Mouse (Mus musculus) olfactory bulb, adult 2 months (tissue): ENCODE results near the gene Luc7l3. TPM values are rescaled to one million over a fixed set of nuclear protein-coding genes. Genes with fewer than 3 reads are reported as not detected.

Experiments used
- H3K27ac ChIP-seq: fragments of 200-500 bp; 2 replicates; pipeline ENCODE4 v1.5.1; 2012; ENCODE audit warnings: low read depth, low read length; ENCODE audit not compliant: insufficient read depth
- H3K4me1 ChIP-seq: fragments of 200-500 bp; 2 replicates; pipeline ENCODE4 v1.6.1; 2012; ENCODE audit warnings: low read length; ENCODE audit not compliant: control insufficient read depth, insufficient read depth
- H3K4me3 ChIP-seq: fragments of 200-500 bp; 2 replicates; pipeline ENCODE4 v1.5.1; 2012; ENCODE audit warnings: mild to moderate bottlenecking, low read depth, low read length, moderate library complexity; ENCODE audit not compliant: insufficient read depth
- CTCF ChIP-seq: fragments of 200-500 bp; IDR thresholded peaks from 2 replicates; pipeline ENCODE4 v1.5.1; 2012; ENCODE audit warnings: low read depth, mild to moderate bottlenecking, low read length, moderate library complexity; ENCODE audit not compliant: insufficient read depth
- POLR2A ChIP-seq: fragments of 200-500 bp; IDR thresholded peaks from 2 replicates; pipeline ENCODE4 v1.6.1; 2012; ENCODE audit warnings: mild to moderate bottlenecking, low read depth, low read length, moderate library complexity; ENCODE audit not compliant: insufficient read depth
- WGBS: fragments of 180-500 bp; shearing (Covaris S2); methylation state at CpG from one replicate; pipeline ENCODE4 v1.1.7; 2018; 5-methylcytosine and 5-hydroxymethylcytosine counted together
- polyA plus RNA-seq: library from polyadenylated mRNA; stranded (reverse); fragments of >200 nt; gene quantifications from 2 replicates; pipeline ENCODE4 v1.2.4, GENCODE M21; 2012; ENCODE audit warnings: low replicate concordance; ENCODE audit not compliant: missing spikeins, insufficient read depth, insufficient read length

The Luc7l3 gene
- polyA plus RNA-seq, 1 experiment = 287 TPM

GRCm38 (mm10) chr11:94255733-94256132 is 66.1 kb downstream of the Luc7l3 start:
- no peak for TF ChIP-seq POLR2A
- TF ChIP-seq CTCF = no peak
- peaks cover 12% of the 10 kb centered on the region for H3K4me1 ChIP-seq
- 42% methylated on average over 5 of the region's 5 CpGs for WGBS

GRCm38 (mm10) chr11:94253691-94254090 is 68.1 kb downstream of the Luc7l3 start:
- Histone ChIP-seq H3K4me1 (peaks cover 12% of the 10 kb centered on the region), H3K27ac (no peak overlapping the region), H3K4me3 (no peak overlapping the region)
- WGBS = 64% methylated on average over 10 of the region's 10 CpGs
- TF ChIP-seq CTCF = no peak
- TF ChIP-seq POLR2A = no peak

More at GRCm38 (mm10) chr11:94255733-94256132, 66.1 kb downstream of the Luc7l3 start:
- H3K4me3 ChIP-seq = no peak overlapping the region
- no peak overlapping the region for H3K27ac ChIP-seq

GRCm38 (mm10) chr11:94253156-94253555 is 68.6 kb downstream of the Luc7l3 start:
- no peak overlapping the region for H3K27ac ChIP-seq
- no peak overlapping the region for H3K4me3 ChIP-seq
- WGBS = 77% methylated on average over 9 of the region's 9 CpGs
- TF ChIP-seq POLR2A = no peak
- H3K4me1 ChIP-seq = peaks cover 12% of the 10 kb centered on the region

GRCm38 (mm10) chr11:94246789-94247061 is 75.1 kb downstream of the Luc7l3 start:
- 71% methylated on average over 8 of the region's 8 CpGs for WGBS
- Histone ChIP-seq H3K27ac (no peak overlapping the region), H3K4me3 (no peak overlapping the region), H3K4me1 (peaks cover 30% of the 10 kb centered on the region)
- no peak for TF ChIP-seq POLR2A
- no peak for TF ChIP-seq CTCF

- WGBS = 42% methylated on average over 17 of the region's 17 CpGs
- TF ChIP-seq POLR2A = no peak
- no peak for TF ChIP-seq CTCF
- Histone ChIP-seq H3K4me3 (no peak within 1 kb of the TSS), H3K4me1 (peaks cover 30% of the 10 kb centered on the region), H3K27ac (no peak within 1 kb of the TSS)
Observed at GRCm38 (mm10) chr11:94245955-94246788, 75.6 kb downstream of the Luc7l3 start, which contains the start of gene Wfikkn2. Gene Wfikkn2, minus strand, starts transcription at chr11:94246005.

GRCm38 (mm10) chr11:94244385-94244784 is 77.4 kb downstream of the Luc7l3 start:
- 59% methylated on average over 9 of the region's 9 CpGs for WGBS
- no peak overlapping the region for H3K27ac ChIP-seq
- H3K4me3 ChIP-seq = no peak overlapping the region
- peaks cover 35% of the 10 kb centered on the region for H3K4me1 ChIP-seq
- TF ChIP-seq CTCF = no peak
- no peak for TF ChIP-seq POLR2A

GRCm38 (mm10) chr11:94243422-94244180 is 78.2 kb downstream of the Luc7l3 start:
- Histone ChIP-seq H3K4me3 (no peak overlapping the region), H3K4me1 (peaks cover 35% of the 10 kb centered on the region), H3K27ac (no peak overlapping the region)
- 57% methylated on average over 15 of the region's 15 CpGs for WGBS
- no peak for TF ChIP-seq CTCF
- no peak for TF ChIP-seq POLR2A

- H3K4me1 ChIP-seq = peaks cover 35% of the 10 kb centered on the region
- 0 out of 2 replicates have a peak overlapping the region, but pooled peaks have one; percentile 3 for H3K4me3 ChIP-seq
- WGBS = 32% methylated on average over 29 of the region's 29 CpGs
- TF ChIP-seq CTCF (no peak), POLR2A (no peak)
- H3K27ac ChIP-seq = no peak overlapping the region
Observed at GRCm38 (mm10) chr11:94242760-94243421, 78.9 kb downstream of the Luc7l3 start.

- no peak for TF ChIP-seq POLR2A
- TF ChIP-seq CTCF = no peak
- WGBS = 39% methylated on average over 9 of the region's 9 CpGs
- H3K4me3 ChIP-seq = no peak overlapping the region
- peaks cover 26% of the 10 kb centered on the region for H3K4me1 ChIP-seq
- no peak overlapping the region for H3K27ac ChIP-seq
Observed at GRCm38 (mm10) chr11:94239706-94240105, 82.1 kb downstream of the Luc7l3 start.
